Mouse (Mus musculus) v-Abl transformed pro-B cells (cell line): ENCODE measurements at regions not wholly inside any gene's neighbourhood (a gene's known extent, or its start where the extent isn't known, plus 50 kb on each side); places are given as distances from the start of the nearest gene placed in this dataset.

ENCODE experiments used
- in situ Hi-C, 2 experiments: fragments of 400-800 bp; cut with MboI; formaldehyde crosslinking; loops; one replicate each; pipeline ENCODE4 v1.15.1; 2025; ENCODE audit not compliant: unreplicated experiment in 2 of 2

GRCm38 (mm10) chr6:100144544-100145287, 142.6 kb downstream of the Rybp start:
- in situ Hi-C loops, result no loop called here

- in situ Hi-C loops, result no loop called here
Observed at GRCm38 (mm10) chr6:100143586-100144301, 143.5 kb downstream of the Rybp start.

- in situ Hi-C loops, result no loop called here
Observed at GRCm38 (mm10) chr6:100141225-100141624, 146.1 kb downstream of the Rybp start.

- in situ Hi-C loops, result no loop called here
Observed at GRCm38 (mm10) chr6:100140581-100141114, 146.6 kb downstream of the Rybp start.

GRCm38 (mm10) chr6:100139809-100140208, 147.5 kb downstream of the Rybp start:
- in situ Hi-C loops, result no loop called here

GRCm38 (mm10) chr6:100138659-100139058, 148.6 kb downstream of the Rybp start:
- in situ Hi-C loops, result no loop called here

GRCm38 (mm10) chr6:100135177-100135576, 152.1 kb downstream of the Rybp start:
- in situ Hi-C loops, result no loop called here

GRCm38 (mm10) chr6:100133970-100134369, 153.3 kb downstream of the Rybp start:
- in situ Hi-C loops, result no loop called here

GRCm38 (mm10) chr6:100132916-100133600, 154.2 kb downstream of the Rybp start:
- in situ Hi-C loops, result no loop called here

- in situ Hi-C loops, result no loop called here
Observed at GRCm38 (mm10) chr6:100127221-100128143, 159.8 kb downstream of the Rybp start.

- in situ Hi-C loops, result no loop called here
Observed at GRCm38 (mm10) chr6:100126736-100127135, 160.5 kb downstream of the Rybp start.

GRCm38 (mm10) chr6:100126326-100126725, 161.0 kb downstream of the Rybp start:
- in situ Hi-C loops, result no loop called here

GRCm38 (mm10) chr6:100121240-100121639, 166.0 kb downstream of the Rybp start:
- in situ Hi-C loops, result no loop called here

- in situ Hi-C loops, result no loop called here
Observed at GRCm38 (mm10) chr6:100120017-100120944, 167.0 kb downstream of the Rybp start.

GRCm38 (mm10) chr6:100117084-100117483, 170.2 kb downstream of the Rybp start:
- in situ Hi-C loops, result no loop called here

GRCm38 (mm10) chr6:100113393-100114137, 173.7 kb downstream of the Rybp start:
- in situ Hi-C loops, result no loop called here

- in situ Hi-C loops, result no loop called here
Observed at GRCm38 (mm10) chr6:100110981-100111660, 176.2 kb downstream of the Rybp start.

- in situ Hi-C loops, result no loop called here
Observed at GRCm38 (mm10) chr6:100109979-100110378, 177.3 kb downstream of the Rybp start.
